In genomic region chrX:136639754-136640153, GRCm38 (mm10) we compare ENCODE assay signal across 10 mouse cellular contexts. TPM values are rescaled to one million over a fixed set of nuclear protein-coding genes. Genes with fewer than 3 reads are reported as not detected.
A peak's percentile ranks its signal among the peaks of the same experiment; 100 is the strongest.
DNase-seq lines count a peak whose midpoint lies in the region.
"Had no signal": no experiment of that assay in that cellular context is flagged by ENCODE, and none has a peak within 500 bp of the region (broad histone marks: within the 10 kb centered on the region; RNA-seq: fewer than 3 reads in every experiment).

No protein-coding gene starts in this region.

- H3K36me3 ChIP-seq in embryonic facial prominence, embryonic 10.5 days (replicated peaks), result no peaks in the 10 kb centered on the region
- H3K36me3 ChIP-seq in heart, embryonic 10.5 days, result no peaks in the 10 kb centered on the region
- H3K36me3 ChIP-seq: liver, embryonic 15.5 days; stomach, embryonic 15.5 days had no signal

- intact Hi-C loops in left cerebral cortex, postnatal 4 days (cut with DNase I), result no loop called here

- H3K9me3 ChIP-seq in embryonic facial prominence, embryonic 10.5 days, result no peaks in the 10 kb centered on the region
- H3K9me3 ChIP-seq in heart, embryonic 10.5 days, result no peaks in the 10 kb centered on the region
- H3K9me3 ChIP-seq: liver, embryonic 15.5 days; stomach, embryonic 15.5 days had no signal

- no peaks in the 10 kb centered on the region for H3K4me1 ChIP-seq in embryonic facial prominence, embryonic 10.5 days
- H3K4me1 ChIP-seq in heart, embryonic 10.5 days, result no peaks in the 10 kb centered on the region
- H3K4me1 ChIP-seq: liver, embryonic 15.5 days; stomach, embryonic 15.5 days had no signal

- H3K27me3 ChIP-seq in embryonic facial prominence, embryonic 10.5 days (replicated peaks; ENCODE audit: low read depth, poor library complexity, severe bottlenecking), result peaks cover 3% of the 10 kb centered on the region; the same call in 1 of the 2 replicates
- no peaks in the 10 kb centered on the region for H3K27me3 ChIP-seq in heart, embryonic 10.5 days (ENCODE audit: insufficient read depth, poor library complexity, severe bottlenecking)
- H3K27me3 ChIP-seq: liver, embryonic 15.5 days; stomach, embryonic 15.5 days had no signal

- H3K4me3 ChIP-seq in embryonic facial prominence, embryonic 10.5 days, result no peak overlapping the region
- no peak overlapping the region for H3K4me3 ChIP-seq in heart, embryonic 10.5 days
- H3K4me3 ChIP-seq: liver, embryonic 15.5 days; stomach, embryonic 15.5 days had no signal

- peak; percentile 25 for DNase-seq in layer of hippocampus, adult 11-12 months (ENCODE audit: low spot score)
- DNase-seq in layer of hippocampus, postnatal 25 days (ENCODE audit: extremely low spot score in 1 of 2, low spot score in 1 of 2), result no peak
- DNase-seq in embryonic facial prominence, embryonic 10.5 days (ENCODE audit: low spot score), result peak; percentile 9
- DNase-seq in left cerebral cortex, postnatal 4 days, result peak; percentile 2
- DNase-seq in telencephalon, adult 2 months (ENCODE audit: low read depth, low spot score), result peak; percentile 58
- DNase-seq in heart, embryonic 10.5 days (ENCODE audit: low spot score), result no peak
- no peak for DNase-seq in kidney, postnatal 4 days
- no peak for DNase-seq in ovary, postnatal 10 days (ENCODE audit: low spot score)

- no peak overlapping the region for H3K27ac ChIP-seq in embryonic facial prominence, embryonic 10.5 days (replicated peaks)
- H3K27ac ChIP-seq in heart, embryonic 10.5 days, result no peak overlapping the region
- H3K27ac ChIP-seq: liver, embryonic 15.5 days; stomach, embryonic 15.5 days had no signal

- WGBS in embryonic facial prominence, embryonic 10.5 days, result 34% methylated on average over 6 of the region's 6 CpGs
- 31% methylated on average over 6 of the region's 6 CpGs for WGBS in heart, embryonic 10.5 days

RNA-seq across cellular contexts. Expression of gene Tceal3, which starts 49.1 kb away (rescaled TPM):
- 100 to 1,000 TPM; 193 to 201 TPM for total RNA-seq in layer of hippocampus, postnatal 25 days (2021)
- 5.2 and 6.3 TPM in 2 replicates for polyA plus RNA-seq in embryonic facial prominence, embryonic 10.5 days (2016; fragmentation: Nextera tagmentation; extraction: Ambion mirVana)
- total RNA-seq in left cerebral cortex, postnatal 4 days (2021), result 100 to 1,000 TPM in 1 of 2 experiments, 10 to 100 TPM in 1; 93.6 to 101 TPM
- 1.9 and 3.7 TPM in 2 replicates for polyA plus RNA-seq in heart, embryonic 10.5 days (2016; fragmentation: Nextera tagmentation; extraction: Ambion mirVana)

Comparison
In these comparisons a context has a peak if more than half of its experiments do, and no peak if none do; other contexts are left out.
1. DNase-seq: peak in layer of hippocampus, adult 11-12 months (single experiment), embryonic facial prominence, embryonic 10.5 days (single experiment), left cerebral cortex, postnatal 4 days (single experiment) and telencephalon, adult 2 months (single experiment); none in layer of hippocampus, postnatal 25 days (0 of 2), heart, embryonic 10.5 days (single experiment), kidney, postnatal 4 days (0 of 2) and ovary, postnatal 10 days (single experiment).